Mouse (Mus musculus): Measurements from ENCODE around the gene Six4. TPM values are rescaled to one million over a fixed set of nuclear protein-coding genes. Genes with fewer than 3 reads are reported as not detected.

Six4 gene
- polyA plus RNA-seq (2012; rRNA removed), result 2.1 and 8.1 TPM in 2 replicates

GRCm38 (mm10) chr12:73113196-73113595, at the start of gene Six4:
Gene Six4, minus strand, starts transcription at chr12:73113456.

DNA sequence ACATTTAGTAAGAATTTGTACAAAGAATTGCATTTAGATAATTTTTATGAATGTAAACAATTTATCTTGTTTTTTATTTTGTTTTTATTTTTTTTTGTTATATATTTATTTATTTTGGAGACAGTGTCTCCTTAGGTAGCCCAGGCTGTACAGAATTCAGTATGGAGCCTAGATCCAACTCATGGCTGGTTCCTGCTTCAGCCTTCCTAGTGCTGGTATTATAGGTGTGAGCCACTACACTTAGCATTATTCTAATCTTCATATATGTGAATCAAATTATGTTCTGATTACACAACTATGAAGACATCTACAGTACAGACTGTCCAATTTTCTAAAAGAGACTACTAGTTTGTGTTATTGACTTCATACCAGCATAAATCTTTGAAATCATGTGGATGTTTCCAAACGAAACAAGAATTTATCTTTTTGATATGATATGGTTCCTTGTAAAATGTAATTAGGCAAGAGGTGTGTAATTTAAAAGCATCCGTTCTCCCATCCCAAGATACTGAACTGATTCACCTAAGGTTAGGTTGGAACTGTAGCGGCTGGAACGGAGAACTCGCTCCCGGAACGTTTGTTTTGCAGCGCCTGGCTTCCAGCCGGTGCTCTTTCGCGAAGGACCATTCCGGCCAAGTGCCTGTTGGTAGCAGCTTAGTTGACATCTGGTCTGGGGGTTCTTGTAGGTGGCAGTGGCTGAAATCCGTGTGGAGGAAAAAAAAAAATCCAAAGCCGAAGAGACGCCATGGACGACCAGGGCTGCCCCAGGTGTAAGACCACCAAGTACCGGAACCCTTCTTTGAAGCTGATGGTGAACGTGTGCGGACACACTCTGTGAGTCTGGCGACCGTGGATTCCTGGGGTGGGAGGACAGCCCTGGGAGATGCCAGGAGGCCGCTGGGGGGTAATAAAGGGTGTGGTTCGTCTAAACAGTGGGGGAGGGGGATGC, 10.1 kb upstream of the Six4 start, which contains the start of gene Mnat1:
Gene Mnat1 (plus strand): TSS at position 625 of the 949 bp plus-strand sequence.

DNA sequence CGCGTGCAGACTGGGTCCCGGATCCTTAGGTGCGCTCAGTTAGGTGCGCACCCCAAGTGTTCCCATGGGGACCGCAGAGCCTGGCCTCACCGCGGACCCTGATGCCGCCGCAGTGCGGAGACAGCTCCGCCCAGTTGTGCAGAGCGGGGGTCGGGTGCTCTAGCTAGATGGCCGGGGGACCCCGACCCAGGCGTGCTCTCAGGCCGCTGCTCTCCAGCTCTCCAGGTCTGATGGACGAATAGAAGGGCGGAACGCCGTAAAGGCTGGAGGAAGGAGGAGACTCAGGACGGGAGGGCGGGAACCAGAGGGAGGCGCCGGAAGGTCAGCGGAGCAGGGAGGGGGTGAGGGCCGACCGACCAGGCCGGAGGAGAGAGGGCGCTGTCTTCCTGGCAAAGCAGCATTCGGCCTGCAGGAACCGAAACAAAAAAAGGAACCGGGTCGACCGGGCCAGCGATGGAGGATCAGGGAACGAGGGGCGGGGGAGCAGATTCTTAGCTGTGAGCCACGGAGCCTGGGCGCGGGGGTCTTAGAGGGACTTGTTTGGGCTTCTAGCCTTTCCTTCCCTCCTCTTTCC, 59.5 kb downstream of the Six4 start, which contains the start of gene Six1:
Gene Six1 (minus strand): TSS at position 220 of the 574 bp plus-strand sequence.

Other genes with a start within 250 kb of the Six4 start
- 0.29 and 0.48 TPM in 2 replicates for gene Six6, start 173.6 kb downstream of the Six4 start, polyA plus RNA-seq (2012; rRNA removed)
- gene 4930447C04Rik, start 172.7 kb downstream of the Six4 start, polyA plus RNA-seq (2012; rRNA removed), result 7.1 and 12.0 TPM in 2 replicates
- 9.6 and 25.5 TPM in 2 replicates for gene Six1, start 59.6 kb downstream of the Six4 start, polyA plus RNA-seq (2012; rRNA removed)
- 29.0 and 38.6 TPM in 2 replicates for gene Mnat1, start 10.3 kb upstream of the Six4 start, polyA plus RNA-seq (2012; rRNA removed)
- 21.1 and 22.6 TPM in 2 replicates for gene Trmt5, start 173.3 kb upstream of the Six4 start, polyA plus RNA-seq (2012; rRNA removed)
- gene Slc38a6, start 173.3 kb upstream of the Six4 start, polyA plus RNA-seq (2012; rRNA removed), result 20.7 and 27.7 TPM in 2 replicates